Mouse (Mus musculus) neural tube, embryonic 11.5 days (tissue): ENCODE results near the gene Ssbp3. TPM values are rescaled to one million over a fixed set of nuclear protein-coding genes. Genes with fewer than 3 reads are reported as not detected.

ENCODE experiments used
- ATAC-seq: fragments of 200-750 bp; cut with Nextera tagmentation; 2 replicates; pipeline ENCODE4 v1.8.0; 2017; ENCODE audit warnings: moderate number of reproducible peaks, mild to moderate bottlenecking, moderate TSS enrichment, moderate library complexity; ENCODE audit not compliant: insufficient read depth, low FRiP score, low TSS enrichment
- DNase-seq: peaks from one replicate; pipeline ENCODE4 v3.0.0-alpha.2; 2015; ENCODE audit warnings: low spot score
- H3K27ac ChIP-seq: fragments of 300-500 bp; sonication (generic); 2 replicates; pipeline ENCODE4 v1.5.1; 2014; ENCODE audit warnings: low read depth, mild to moderate bottlenecking, low read length
- H3K27me3 ChIP-seq: fragments of 300-500 bp; sonication (generic); 2 replicates; pipeline ENCODE4 v1.6.1; 2014; ENCODE audit warnings: mild to moderate bottlenecking, low read length, mixed read lengths; ENCODE audit not compliant: control insufficient read depth, insufficient read depth
- H3K36me3 ChIP-seq: fragments of 300-500 bp; sonication (generic); 2 replicates; pipeline ENCODE4 v1.6.1; 2014; ENCODE audit warnings: mild to moderate bottlenecking, low read length, moderate library complexity, mixed read lengths; ENCODE audit not compliant: control insufficient read depth, insufficient read depth
- H3K4me1 ChIP-seq: fragments of 300-500 bp; sonication (generic); 2 replicates; pipeline ENCODE4 v1.6.1; 2014; ENCODE audit warnings: low read length, mixed read lengths; ENCODE audit not compliant: control insufficient read depth, insufficient read depth
- H3K4me2 ChIP-seq: fragments of 300-500 bp; sonication (generic); 2 replicates; pipeline ENCODE4 v1.6.1; 2014; ENCODE audit warnings: low read depth, mild to moderate bottlenecking, moderate library complexity
- H3K4me3 ChIP-seq: fragments of 300-500 bp; sonication (generic); 2 replicates; pipeline ENCODE4 v1.5.1; 2014; ENCODE audit warnings: low read depth, low read length
- H3K9ac ChIP-seq: fragments of 300-500 bp; sonication (generic); 2 replicates; pipeline ENCODE4 v1.6.1; 2014; ENCODE audit warnings: mild to moderate bottlenecking, low read length
- H3K9me3 ChIP-seq: fragments of 300-500 bp; sonication (generic); 2 replicates; pipeline ENCODE4 v1.6.1; 2016; ENCODE audit warnings: low read length; ENCODE audit not compliant: control insufficient read depth
- WGBS: fragments of 180-500 bp; shearing (Covaris S2); extraction: QIAGEN DNeasy Blood & Tissue Kit; methylation state at CpG from one replicate; pipeline ENCODE4 v1.1.7; 2014; 5-methylcytosine and 5-hydroxymethylcytosine counted together
- polyA plus RNA-seq: library from polyadenylated mRNA; unstranded; fragments of >200 nt; fragmentation: Nextera tagmentation; extraction: Ambion mirVana; gene quantifications from 2 replicates; pipeline ENCODE4 v1.2.1, GENCODE M21; 2014

Gene Ssbp3
- polyA plus RNA-seq, 1 experiment from 2014 or later = 145 TPM

GRCm38 (mm10) chr4:107052962-107053553 lies 142.6 kb downstream of the Ssbp3 start:
- Histone ChIP-seq H3K9me3 (no peaks in the 10 kb centered on the region), H3K27ac (no peak overlapping the region), H3K4me2 (no peak overlapping the region), H3K27me3 (no peaks in the 10 kb centered on the region), H3K9ac (no peak overlapping the region), H3K4me1 (no peaks in the 10 kb centered on the region), H3K4me3 (no peak overlapping the region), H3K36me3 (no peaks in the 10 kb centered on the region)
- 55% methylated on average over 5 of the region's 5 CpGs for WGBS
- ATAC-seq (no peak), DNase-seq (no peak)

DNA sequence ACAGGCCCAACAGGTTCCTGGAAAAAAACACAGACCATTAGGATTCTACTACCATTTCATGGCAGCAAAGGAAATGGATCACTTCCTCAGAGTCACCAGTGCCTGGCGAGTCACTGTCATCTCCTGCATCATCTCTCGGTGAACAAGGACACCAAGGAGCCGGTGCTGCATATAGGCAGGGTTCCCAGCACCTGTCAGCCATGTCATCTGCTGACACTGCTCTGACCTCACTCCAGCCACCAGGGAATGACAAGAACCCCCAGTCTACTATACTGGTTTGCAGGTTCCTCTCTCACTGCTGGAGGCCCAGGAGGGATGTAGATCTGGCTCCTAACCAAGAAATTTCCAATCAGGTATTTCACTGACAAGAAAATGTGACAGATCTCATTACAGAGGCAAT lies 145.6 kb downstream of the Ssbp3 start:
- 84% methylated on average over 3 of the region's 3 CpGs for WGBS
- no peak for DNase-seq
- ATAC-seq = no peak
- Histone ChIP-seq H3K36me3 (peaks cover 2% of the 10 kb centered on the region), H3K4me1 (no peaks in the 10 kb centered on the region), H3K4me3 (no peak overlapping the region), H3K27ac (no peak overlapping the region), H3K9ac (no peak overlapping the region), H3K9me3 (no peaks in the 10 kb centered on the region), H3K4me2 (no peak overlapping the region), H3K27me3 (no peaks in the 10 kb centered on the region)

DNA sequence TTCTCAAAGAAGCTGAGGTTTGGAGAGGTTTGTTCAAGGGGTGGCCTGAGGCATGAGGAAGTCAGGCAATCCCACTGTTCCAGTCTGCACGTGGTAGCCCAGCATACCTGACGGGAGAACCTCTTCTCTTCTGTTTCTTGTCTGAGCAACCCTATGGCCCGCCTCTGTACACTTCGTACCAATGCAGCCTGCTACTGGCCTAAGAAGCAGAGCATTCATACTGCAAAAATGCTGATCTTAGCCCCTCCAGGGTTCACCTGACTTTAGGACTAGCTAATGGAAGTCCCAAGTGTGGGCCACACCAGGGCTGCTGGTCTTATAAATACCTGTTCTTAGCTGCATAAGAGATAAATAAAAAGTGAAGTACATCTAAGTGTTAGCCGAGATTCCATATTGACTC lies 147.8 kb downstream of the Ssbp3 start:
- H3K9ac ChIP-seq = no peak overlapping the region
- no peak overlapping the region for H3K4me3 ChIP-seq
- no peak overlapping the region for H3K27ac ChIP-seq
- ATAC-seq = no peak
- no peaks in the 10 kb centered on the region for H3K9me3 ChIP-seq
- no peak for DNase-seq
- no peaks in the 10 kb centered on the region for H3K27me3 ChIP-seq
- H3K36me3 ChIP-seq = peaks cover 5% of the 10 kb centered on the region
- 92% methylated on average over 5 of the region's 5 CpGs for WGBS
- no peaks in the 10 kb centered on the region for H3K4me1 ChIP-seq
- H3K4me2 ChIP-seq = no peak overlapping the region

GRCm38 (mm10) chr4:107058781-107059180 lies 148.3 kb downstream of the Ssbp3 start:
- DNase-seq (no peak), ATAC-seq (no peak)
- H3K9ac ChIP-seq = no peak overlapping the region
- H3K4me2 ChIP-seq = no peak overlapping the region
- no peaks in the 10 kb centered on the region for H3K4me1 ChIP-seq
- no peak overlapping the region for H3K27ac ChIP-seq
- peaks cover 6% of the 10 kb centered on the region for H3K36me3 ChIP-seq
- WGBS = 83% methylated on average over 6 of the region's 6 CpGs
- H3K9me3 ChIP-seq = no peaks in the 10 kb centered on the region
- no peaks in the 10 kb centered on the region for H3K27me3 ChIP-seq
- H3K4me3 ChIP-seq = no peak overlapping the region

DNA sequence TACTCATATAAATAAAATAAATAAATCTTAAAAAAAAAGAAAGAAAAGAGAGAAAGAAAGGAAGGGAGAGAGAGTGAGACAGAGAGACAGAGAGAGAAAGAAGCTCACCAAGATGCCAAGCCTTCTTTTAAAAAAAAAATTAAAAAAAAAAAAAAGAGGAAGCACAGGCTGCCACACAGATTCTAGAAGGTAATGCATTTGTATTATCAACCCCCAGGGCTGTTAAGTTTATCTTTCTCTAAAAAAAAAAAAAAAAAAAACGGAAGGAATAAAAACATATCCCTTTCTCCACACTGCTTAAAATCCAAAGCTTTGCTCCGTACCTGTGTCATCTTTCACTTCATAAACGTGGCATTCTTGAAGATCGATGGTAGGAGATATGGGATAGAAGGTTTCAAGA lies 151.1 kb downstream of the Ssbp3 start:
- DNase-seq (no peak), ATAC-seq (no peak)
- H3K4me1 ChIP-seq = peaks cover 6% of the 10 kb centered on the region
- no peak overlapping the region for H3K4me3 ChIP-seq
- peaks cover 8% of the 10 kb centered on the region for H3K36me3 ChIP-seq
- no peak overlapping the region for H3K4me2 ChIP-seq
- H3K27ac ChIP-seq = no peak overlapping the region
- WGBS = 92% methylated on average over 4 of the region's 4 CpGs
- no peak overlapping the region for H3K9ac ChIP-seq
- no peaks in the 10 kb centered on the region for H3K9me3 ChIP-seq
- H3K27me3 ChIP-seq = no peaks in the 10 kb centered on the region

- DNase-seq = no peak
- WGBS = 89% methylated on average over 3 of the region's 3 CpGs
- H3K9ac ChIP-seq = no peak overlapping the region
- no peaks in the 10 kb centered on the region for H3K9me3 ChIP-seq
- ATAC-seq = no peak
- H3K27ac ChIP-seq = no peak overlapping the region
- H3K27me3 ChIP-seq = no peaks in the 10 kb centered on the region
- no peak overlapping the region for H3K4me2 ChIP-seq
- no peak overlapping the region for H3K4me3 ChIP-seq
- H3K4me1 ChIP-seq = peaks cover 9% of the 10 kb centered on the region
- H3K36me3 ChIP-seq = peaks cover 8% of the 10 kb centered on the region
Measured at GRCm38 (mm10) chr4:107063214-107063613, 152.7 kb downstream of the Ssbp3 start.

GRCm38 (mm10) chr4:107064394-107065098 lies 154.0 kb downstream of the Ssbp3 start:
- H3K4me2 ChIP-seq = no peak overlapping the region
- H3K4me1 ChIP-seq = peaks cover 9% of the 10 kb centered on the region
- H3K27ac ChIP-seq = no peak overlapping the region
- WGBS = 94% methylated on average over 5 of the region's 5 CpGs
- ATAC-seq (no peak), DNase-seq (no peak)
- H3K4me3 ChIP-seq = no peak overlapping the region
- no peaks in the 10 kb centered on the region for H3K9me3 ChIP-seq
- H3K9ac ChIP-seq = no peak overlapping the region
- peaks cover 8% of the 10 kb centered on the region for H3K36me3 ChIP-seq
- H3K27me3 ChIP-seq = no peaks in the 10 kb centered on the region

GRCm38 (mm10) chr4:107066252-107067124 lies 156.0 kb downstream of the Ssbp3 start, which contains the start of the genes Mrpl37 and Cyb5rl:
Gene Mrpl37 (minus strand): TSS chr4:107066868.
Gene Cyb5rl (plus strand): TSS chr4:107066988.
- H3K4me3 ChIP-seq = peak within 1 kb of the TSS; percentile 67
- H3K4me2 ChIP-seq = peak within 1 kb of the TSS; percentile 97
- peak within 1 kb of the TSS; percentile 71 for H3K9ac ChIP-seq
- no peak within 1 kb of the TSS for H3K27ac ChIP-seq
- no peaks in the 10 kb centered on the region for H3K27me3 ChIP-seq
- WGBS = under 1% methylated on average over 60 of the region's 60 CpGs
- H3K9me3 ChIP-seq = no peaks in the 10 kb centered on the region
- DNase-seq (peak; percentile 93), ATAC-seq (peak; percentile 97)
- H3K36me3 ChIP-seq = peaks cover 6% of the 10 kb centered on the region
- peaks cover 9% of the 10 kb centered on the region for H3K4me1 ChIP-seq
